Mouse (Mus musculus): ENCODE measurements around the gene Smad1.

The Smad1 gene

GRCm38 (mm10) chr8:79293841-79294240 lies 105.5 kb downstream of the Smad1 start:
- no peak for DNase-seq

- no peak for DNase-seq
Observed at GRCm38 (mm10) chr8:79292712-79293264, 106.5 kb downstream of the Smad1 start.

- no peak for DNase-seq
Observed at GRCm38 (mm10) chr8:79289592-79289991, 109.7 kb downstream of the Smad1 start.

- no peak for DNase-seq
Observed at GRCm38 (mm10) chr8:79288681-79289080, 110.6 kb downstream of the Smad1 start.
